Mouse (Mus musculus) adrenal gland, adult 18-20 months (tissue): Measurements from ENCODE around the gene Drd1. TPM values are rescaled to one million over a fixed set of nuclear protein-coding genes. Genes with fewer than 3 reads are reported as not detected.

ENCODE experiments used
- DNase-seq, 2 experiments: peaks; one replicate each; pipeline ENCODE4 v3.0.0; 2021 to 2022; ENCODE audit warnings: low spot score in 2 of 2
- long read RNA-seq, 2 experiments: library from polyadenylated mRNA; stranded (forward); transcript quantifications; one replicate each; pipeline ENCODE4 v2.0.0; 2021
- total RNA-seq, 2 experiments: library from RNA; stranded (reverse); gene quantifications; 1 replicate in 1 of 2; 2 replicates in 1 of 2; pipeline ENCODE4 v1.2.3; 2021

Drd1 gene
- total RNA-seq: not detected
- long read RNA-seq, experiment 1: 0 reads
- long read RNA-seq, experiment 2: 0 reads

DNA sequence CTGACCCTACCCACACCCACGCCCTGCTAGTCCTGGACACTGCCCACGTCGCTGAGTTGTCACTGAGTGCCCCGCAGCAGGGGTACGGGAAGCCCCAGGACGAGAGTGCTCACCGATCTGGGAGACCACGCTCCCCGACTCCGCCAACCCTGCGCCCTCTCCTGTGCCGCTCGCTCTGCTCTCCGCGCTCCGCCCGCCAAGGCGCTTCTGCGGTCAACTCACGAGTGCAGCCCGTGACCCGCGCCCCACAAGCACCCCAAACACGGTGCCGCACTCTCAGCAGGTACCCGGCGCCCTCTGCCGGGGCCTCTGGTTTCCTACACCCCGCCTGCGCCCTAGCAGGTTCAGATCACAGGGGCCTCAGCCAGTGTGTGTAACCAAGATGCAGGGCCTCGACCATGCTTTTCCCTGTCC, at the start of gene Drd1:
TSS of gene Drd1 (minus strand) at position 258 of the 414 bp plus-strand sequence.
- DNase-seq: peak; percentile 64 to 73

DNA sequence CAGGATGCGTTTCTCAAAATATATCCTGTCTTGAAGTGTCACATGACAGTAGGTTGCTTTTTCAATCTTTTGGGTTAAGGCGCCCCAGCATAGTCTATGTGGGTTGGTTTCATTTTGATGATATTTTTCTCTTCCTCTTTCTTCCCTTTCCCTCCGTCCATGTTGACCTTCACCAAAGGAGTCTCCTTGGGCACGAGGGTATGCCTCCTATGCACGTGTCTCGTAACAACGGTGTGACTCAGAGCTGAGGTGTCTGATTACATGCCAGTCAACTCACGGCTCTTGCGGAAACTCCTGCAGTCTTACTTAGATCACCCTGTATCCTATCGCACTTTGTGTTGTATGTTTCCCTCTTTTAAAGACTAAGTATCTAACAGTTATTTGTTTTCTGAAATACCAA, 48.4 kb upstream of the Drd1 start:
- peak in 1 of 2 experiments; percentile 14 for DNase-seq

DNA sequence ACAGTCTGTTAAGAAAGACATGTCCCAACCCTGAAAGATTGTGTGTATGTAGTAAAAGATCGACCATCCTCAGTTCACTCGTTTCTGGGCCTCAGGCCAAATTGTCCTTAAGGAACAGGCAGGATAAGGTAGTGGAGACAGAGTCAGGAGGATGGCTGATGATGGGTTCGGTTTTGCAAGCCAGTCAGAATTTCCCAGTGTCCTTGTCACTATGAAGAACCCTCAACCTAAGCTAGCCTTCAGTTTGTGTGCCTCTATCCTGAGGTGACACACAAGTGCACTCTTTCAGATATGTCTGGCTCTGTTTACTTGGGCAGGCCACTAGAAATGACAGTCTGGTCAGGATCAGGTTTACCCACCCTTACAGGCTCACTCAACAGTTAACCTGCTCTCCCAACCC, 47.8 kb upstream of the Drd1 start:
- DNase-seq: no peak

DNA sequence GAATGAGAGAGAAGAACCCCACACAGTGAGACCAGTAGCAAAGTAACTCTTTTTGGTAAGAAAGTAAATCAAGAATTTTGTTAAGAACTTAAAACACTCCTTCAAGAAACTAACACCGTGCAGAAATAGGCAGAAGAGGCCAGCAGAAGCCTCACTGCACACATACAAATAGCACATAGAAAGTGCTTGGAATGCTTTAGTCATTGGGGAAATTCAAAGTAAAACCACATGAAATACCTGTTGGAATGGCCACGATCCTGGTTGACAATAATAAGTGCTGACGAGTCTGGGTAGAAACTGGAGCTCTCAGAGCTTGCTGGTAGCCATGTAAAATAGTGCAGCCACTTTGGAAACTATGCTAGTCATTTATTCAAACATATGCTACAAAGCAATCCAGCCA, 46.6 kb upstream of the Drd1 start:
- DNase-seq: no peak

DNA sequence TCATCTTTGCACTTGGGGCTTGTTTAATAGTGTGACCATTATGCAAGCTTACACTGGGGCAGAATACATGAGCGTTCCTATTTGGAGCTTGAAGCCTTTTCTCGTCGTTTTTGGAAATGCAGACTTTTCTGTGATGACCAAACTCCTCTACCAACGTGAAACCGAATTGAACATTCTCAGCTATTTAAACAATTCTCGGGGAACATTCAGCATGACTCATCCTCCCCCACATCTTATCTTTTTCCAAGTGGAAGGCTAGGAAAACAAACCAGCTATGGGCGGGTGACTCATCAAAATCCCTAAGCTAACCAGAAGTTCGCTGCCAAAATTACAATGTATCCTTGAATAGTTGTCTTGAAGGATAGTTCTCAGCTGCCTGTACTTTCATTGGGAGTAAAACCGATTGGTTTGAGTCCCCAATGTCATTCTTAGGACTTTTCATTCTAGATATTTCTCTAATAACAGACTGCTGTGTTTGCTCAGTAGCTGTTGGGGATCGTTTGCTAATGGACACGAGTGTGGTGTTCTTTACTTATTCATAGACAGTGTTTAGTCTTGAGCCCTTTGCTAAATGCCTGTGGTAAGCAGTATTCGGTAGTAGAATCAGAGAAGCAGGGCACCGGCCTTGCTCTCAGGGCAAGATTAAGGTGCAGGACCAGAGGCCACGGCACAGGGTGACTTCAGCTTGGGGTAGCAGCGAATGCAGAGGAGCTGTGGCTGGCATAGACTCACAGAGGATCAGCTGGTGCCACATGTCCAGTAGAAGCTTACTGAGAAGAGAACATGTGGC, 45.7 kb upstream of the Drd1 start:
- DNase-seq: peak in 1 of 2 experiments; percentile 25

DNA sequence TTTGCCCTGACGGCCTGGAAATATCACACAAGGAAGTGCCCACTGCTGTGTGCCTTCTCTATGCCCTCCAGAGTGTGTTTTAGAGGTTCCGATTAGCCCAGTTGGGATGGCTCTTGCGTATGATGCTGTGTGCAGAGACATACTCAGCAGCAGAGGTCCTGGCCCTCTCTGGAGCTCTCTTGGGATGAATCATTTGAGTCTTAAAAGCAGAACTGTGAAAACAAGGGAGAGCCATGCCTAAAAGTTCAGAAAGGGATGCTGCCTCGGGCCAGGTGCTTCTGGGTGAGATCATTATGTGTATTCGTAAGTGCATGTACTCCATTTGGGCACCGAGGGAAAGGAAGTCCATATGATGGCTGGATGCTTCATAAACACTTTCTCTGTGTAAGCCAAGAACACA, 42.3 kb upstream of the Drd1 start:
- no peak for DNase-seq

DNA sequence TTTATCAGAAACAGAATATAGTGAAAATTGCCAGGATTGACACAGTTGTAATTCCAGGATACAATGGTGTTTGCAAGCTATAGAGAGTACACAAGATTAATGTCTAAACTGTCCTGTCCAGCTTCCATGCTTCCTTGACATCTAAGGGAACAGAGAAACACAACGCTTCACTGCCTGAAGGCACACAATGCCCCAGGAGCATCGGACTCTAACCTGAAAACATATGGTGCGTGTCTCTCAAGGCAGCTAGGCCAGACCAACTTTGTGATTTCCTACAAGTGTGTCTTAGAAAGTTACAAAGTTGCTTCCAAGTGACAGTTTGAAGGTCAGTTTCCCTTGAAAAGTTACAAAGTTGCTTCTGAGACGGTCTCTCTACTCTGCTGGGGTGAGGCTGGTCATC, 41.7 kb upstream of the Drd1 start:
- no peak for DNase-seq

DNA sequence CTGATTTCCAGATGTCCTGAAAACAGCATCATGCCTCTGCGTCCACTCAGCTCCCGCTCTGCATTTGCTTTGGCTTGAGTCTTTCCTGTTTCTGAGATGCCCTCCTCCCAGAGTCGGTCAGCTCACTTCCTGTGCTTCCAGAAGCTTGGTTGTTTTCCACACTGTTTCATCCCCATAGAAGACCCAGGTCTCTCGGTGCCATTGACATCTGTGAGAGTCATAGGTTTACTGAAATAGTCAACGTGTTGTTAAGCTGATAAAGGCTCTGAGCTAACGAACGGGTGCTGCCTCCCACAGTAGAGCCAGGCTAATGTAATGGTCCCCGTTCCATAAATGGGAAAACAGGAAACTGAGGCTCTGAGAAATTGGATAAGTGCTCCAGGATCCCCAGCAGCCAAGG, 40.2 kb upstream of the Drd1 start:
- DNase-seq: no peak

DNA sequence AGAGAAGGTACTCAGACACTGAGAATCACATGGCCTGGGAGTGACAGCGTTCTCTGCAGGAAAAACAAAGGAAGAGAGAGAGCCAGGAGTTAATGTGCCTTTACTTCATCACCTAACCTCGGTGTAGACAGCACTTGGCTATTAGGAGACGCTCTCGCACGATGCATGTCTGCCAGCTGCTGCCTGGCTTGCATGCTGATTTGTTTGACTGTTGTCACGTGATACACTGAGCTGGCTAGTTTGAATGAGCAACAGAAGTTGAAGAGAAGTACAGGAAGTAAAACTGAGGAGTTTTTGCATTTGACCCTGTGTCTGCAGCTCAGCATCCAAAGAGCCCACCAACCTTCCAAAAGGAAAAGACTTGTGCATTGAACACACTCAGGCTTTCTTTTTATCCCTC, 39.5 kb upstream of the Drd1 start:
- no peak for DNase-seq

DNA sequence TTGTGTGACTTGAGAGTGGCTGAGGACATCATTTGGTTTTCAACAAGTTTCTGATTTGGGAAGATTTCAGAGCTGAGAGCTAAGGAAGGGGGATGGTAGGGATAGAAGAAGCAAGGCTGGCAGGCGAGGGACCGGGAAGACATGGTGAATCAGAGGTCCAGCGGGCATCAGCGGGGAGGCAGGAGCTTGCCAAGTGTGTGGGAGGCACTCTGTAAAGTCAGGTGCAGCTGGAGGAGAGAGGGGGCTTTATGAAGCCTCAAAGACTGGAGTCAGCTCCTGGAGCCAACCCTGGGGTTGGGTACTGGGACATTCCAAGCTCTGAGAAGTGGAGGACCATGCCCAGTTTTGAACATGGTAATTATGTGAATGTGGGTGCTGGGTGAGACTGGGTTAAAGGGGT, 38.8 kb upstream of the Drd1 start:
- no peak for DNase-seq

DNA sequence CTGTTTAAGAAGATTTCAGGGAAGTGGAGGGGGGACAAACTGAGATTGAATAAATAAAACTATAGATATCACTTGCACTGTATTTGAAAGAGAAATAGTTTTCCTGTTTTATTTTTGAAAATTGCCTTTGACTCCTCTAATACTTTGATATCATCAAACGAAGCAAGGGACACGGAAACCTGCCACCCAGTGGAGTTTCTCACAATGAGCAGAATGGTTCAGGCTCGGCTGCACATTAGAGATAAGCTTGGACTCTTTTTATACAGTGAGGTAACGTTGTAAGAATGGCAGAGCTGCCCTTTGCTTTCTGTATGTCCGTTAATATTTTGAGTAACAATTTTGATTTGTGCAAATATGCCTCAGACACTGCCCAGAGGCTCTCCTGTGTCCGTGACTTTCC, 36.2 kb upstream of the Drd1 start:
- DNase-seq: no peak

DNA sequence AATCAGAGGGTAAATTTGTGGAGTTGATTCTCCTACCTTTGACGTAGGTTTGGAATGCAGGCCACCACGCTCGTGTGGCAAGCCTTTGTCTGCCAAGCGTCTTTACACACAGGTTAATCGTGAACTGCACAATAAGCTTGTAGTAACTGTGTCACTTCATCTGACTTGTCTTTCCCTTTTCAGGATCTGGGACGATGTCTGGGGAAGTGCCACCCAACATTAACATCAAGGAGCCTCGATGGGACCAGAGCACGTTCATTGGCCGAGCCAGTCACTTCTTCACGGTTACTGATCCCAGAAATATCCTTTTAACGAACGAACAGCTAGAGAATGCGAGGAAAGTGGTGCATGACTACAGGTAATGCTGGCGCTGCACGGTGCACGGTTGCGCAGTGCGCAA, 29.8 kb upstream of the Drd1 start:
- DNase-seq: no peak

DNA sequence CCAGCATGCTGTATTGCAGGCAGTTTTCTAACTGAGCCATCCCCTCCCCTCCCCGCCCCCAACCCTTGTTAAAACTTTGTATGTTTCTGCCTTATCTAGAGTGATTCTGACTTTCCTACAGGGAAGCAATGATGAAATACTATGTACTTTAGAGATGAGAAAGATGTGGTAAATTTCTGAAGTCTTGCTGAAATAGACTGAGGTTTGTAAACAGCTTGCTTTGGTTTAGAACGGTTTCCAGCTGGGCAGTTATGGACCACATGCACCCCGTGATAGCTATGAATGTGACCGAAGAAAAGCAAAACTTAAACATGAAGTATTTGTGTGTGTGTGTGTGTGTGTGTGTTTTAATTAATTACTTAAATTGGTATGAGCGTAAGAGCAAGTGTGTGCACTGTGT, 29.3 kb upstream of the Drd1 start:
- no peak for DNase-seq

DNA sequence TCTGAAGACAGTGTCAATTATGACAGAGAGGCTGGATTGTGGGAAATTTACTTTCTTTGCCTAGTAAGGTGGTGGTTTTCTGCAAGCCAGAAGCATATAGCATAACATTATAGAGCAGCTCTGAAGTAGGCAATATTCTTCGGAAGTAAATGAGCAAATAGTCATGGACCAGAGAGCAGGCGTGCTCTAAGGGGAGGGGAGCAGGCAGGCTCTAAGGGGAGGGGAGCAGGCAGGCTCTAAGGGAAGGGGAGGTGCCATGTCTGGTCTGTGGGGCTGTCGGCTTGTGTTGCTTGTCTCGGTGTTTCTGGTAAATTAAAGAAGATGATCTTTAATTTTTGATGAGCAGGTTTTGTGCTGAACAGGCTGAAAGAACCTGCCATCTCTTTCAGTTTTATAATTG, 28.7 kb upstream of the Drd1 start:
- no peak for DNase-seq

DNA sequence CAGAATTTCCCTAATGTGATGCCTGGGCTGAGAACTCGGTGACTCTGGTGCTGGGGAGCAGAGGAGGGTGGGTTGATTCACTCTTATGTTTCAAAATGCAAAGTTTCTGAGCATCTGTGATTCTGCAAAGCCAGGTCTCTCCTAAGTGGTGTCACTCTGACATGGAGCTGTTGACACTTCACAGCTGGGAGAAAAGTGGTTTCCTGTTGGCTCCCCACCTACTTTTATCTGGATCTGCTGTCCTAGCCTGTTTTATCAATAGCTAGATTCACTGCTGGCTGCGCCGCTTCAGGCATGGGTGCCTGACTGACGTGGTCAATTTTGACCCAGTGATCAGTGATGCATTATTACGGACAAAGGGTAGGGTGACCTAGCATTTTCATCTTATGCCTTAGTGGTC, 27.4 kb upstream of the Drd1 start:
- DNase-seq: no peak

DNA sequence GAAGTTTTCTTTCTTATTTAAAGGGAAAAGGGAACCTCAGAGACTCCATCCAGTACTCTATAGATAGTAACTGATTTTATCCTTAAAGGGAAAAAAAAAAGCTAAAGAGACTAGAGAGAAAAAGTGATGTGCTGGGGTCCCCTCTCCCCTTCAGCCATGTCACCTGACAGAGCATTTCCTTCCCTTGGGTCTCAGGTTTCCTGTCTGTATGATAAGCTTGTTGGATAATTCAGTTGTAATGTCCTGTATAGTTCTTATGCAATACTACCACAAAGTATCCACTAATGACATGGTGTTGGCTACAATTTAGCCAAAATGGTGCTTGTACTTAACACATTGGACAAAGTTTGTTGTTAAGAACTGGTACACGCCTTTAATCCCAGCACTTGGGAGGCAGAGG, 25.3 kb upstream of the Drd1 start:
- no peak for DNase-seq

DNA sequence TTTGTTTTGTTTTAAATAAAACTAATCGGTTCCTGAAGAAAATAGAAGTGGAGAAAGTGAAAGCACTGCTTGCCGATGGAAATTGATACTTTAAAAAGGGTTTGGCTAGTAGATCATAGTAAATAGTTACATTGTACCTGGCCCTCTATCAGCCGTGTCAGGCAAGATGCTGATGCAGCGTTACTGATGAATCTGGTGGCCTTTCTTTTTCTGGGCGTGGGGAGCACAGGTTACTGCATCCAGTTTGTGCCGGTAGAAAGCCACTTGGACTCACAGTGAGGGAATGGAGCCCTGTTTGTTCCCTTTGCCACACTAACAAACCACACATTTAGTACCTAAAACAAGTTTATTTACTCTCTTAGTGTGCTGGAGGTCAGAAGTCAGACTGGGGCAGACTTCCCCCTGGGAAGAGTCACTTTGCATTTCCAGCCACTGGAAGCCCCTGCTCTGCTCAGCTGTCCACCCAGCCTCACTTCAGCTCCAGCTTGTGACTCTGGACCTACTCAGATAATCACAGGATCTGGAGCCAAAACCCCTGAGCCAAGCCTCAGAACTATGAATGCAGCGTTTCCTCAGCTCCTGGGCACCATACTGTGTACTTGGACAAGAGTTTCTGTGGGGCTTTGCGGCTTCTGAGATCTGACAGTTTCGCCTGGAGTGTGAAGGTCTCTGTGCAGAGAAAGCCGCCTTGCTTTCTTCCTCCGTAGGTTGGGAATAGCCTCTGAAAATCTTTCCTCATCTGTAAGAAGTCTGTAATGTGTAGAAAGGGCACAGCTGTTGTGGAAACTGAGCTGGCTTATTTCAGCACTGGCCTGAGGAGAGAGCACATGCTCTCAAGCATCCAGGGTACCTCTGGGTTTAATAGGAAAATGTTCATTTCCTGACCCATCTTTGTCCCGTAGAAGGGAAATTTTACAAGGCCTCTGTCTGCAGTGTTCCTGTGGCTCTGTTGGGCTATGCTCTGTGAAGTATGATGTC, 24.6 kb upstream of the Drd1 start:
- DNase-seq: no peak

DNA sequence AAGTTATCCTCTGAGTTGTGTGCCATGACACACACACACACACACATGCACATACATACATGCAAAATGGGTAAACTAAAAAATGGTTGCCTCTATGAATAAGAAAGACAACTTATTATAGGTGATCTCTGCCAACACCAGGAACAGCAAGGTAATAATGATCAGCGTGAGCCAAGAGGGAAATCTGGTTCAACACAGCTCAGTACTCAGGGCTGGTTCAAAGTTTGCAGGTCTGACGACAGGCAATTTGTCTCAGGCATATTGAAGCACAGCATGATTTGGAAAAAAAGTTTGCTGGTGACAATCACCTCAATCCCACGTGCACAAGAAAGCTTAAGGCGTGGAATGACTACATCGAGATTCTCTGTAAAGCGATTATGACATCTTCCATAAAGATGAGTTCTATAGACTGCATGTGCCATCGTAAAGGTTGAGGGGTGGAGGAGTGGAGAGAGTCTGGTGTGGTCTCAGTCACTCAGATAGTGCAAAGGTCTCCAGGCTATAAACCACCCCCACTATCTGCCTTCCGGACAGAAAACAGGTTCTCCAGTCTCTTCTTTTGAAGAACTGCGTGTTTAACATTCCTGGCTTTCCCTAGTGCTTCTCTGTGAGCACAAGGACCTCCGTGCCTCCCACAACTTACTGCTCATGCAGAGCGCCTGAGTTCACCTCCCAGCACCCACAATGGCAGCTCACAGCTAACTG, 22.1 kb upstream of the Drd1 start:
- no peak for DNase-seq

DNA sequence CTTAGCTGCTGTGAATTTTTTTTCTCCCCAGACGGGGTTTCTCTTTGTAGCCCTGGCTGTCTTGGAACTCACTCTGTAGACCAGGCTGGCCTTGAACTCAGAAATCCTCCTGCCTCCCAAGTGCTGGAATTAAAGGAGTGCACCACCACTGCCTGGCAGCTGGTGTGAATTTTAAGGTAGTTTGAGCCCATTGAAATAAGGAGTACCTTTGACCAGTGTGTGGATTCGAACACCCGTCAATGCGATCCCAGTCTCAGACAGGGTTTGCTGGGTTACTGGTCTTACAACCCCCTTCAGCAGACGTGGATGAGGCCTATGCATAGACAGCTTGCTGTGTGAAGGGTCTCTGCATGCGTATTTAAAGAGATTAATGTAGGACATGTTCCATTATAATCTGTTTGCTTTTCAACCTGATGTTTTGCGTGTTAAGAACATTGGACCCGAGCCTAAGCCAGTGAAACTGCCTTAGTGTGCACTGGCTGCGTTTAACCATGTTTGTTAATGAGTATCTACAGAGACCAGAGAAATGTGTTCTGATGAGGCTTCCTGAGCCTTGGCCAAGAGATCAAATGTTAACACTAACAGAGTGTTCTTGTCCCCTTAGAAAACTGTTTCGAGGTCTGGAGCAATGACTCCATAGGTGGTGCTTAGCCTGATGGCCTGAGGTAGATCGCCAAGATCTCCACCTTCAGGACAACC, 21.4 kb upstream of the Drd1 start:
- DNase-seq: no peak

DNA sequence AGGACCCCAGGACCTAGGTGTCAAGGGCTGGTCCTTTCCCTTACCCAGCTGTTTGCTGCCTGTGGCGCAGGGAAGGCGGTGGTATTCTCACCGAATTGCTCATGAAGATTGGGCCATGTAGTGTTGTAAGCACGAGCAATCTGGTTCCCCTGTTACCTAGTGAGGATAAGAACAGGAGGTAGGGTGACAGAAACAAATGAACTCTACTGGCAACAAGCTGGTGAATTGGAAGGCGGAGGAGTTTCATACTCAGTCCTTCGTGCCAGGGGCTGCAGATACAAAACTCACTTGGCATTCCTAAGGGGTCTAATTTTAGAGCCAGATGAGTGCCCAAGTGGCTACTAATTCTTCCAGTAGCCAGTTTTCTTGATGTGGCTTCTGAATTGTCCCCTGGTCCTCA, 20.5 kb upstream of the Drd1 start:
- no peak for DNase-seq

DNA sequence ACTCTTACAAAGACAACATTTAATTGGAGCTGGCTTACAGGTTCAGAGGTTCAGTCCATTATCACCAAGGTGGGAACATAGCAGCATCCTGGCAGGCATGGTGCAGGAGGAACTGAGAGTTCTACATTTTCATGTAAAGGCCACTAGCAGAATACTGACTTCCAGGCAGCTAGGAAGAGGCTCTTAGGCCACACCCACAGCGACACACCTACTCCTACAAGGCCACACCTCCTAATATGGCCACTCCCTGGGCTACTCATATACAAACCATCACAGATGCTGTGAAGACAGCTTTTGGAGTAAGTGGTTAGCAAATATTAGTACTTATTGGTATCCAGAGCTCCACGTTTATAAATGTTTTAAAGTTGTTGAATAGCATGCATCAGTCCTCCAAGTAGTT, 19.9 kb upstream of the Drd1 start:
- DNase-seq: no peak
